Mouse (Mus musculus) lung, postnatal 14 days (tissue): ENCODE results near the gene Ackr2.
A peak's percentile ranks its signal among the peaks of the same experiment; 100 is the strongest.

Experiments
- DNase-seq: peaks from one replicate; pipeline ENCODE4 v3.0.0; 2021

Ackr2 gene

DNA sequence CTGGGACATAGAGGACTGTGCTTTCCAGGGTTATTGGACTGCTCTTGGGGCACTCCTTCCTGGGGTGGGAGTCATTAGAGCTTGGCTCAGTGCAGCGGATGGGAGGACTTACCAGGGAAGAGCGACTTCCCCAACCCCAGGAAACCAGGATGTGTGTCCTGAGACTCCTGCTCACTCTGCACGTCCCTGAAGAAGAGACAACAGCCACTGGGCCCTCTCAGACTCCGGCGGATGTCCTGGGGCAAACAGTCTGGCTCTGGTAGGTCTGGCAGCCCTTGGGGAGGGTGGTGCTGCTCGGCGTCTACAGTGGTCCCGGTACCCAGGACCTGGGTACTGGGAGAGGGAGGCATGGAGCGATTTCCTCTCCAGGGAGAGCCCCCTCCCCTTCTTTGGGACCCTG is at the start of gene Ackr2:
Gene Ackr2 (plus strand): TSS at position 111 of the 400 bp plus-strand sequence.
- peak; percentile 56 for DNase-seq

DNA sequence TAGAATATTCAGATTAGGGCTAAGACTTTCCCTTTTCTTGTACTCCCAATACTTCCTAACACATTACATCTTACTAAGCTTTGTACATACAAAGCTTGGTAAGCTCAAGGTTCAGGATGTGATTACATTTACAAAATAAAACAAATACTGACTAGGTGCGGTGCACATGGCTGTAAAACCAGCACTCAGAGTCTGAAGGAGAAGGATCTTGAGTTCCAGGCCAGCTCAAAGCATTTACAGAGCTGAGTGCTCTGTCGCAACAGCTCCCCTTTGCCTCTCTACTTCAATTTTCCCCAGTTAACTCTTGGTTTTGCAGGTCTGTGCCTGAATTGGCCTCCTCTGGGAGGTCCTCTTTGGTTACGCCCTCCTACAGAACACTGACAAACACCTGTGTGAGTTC is 43.9 kb upstream of the Ackr2 start:
- DNase-seq, result no peak

DNA sequence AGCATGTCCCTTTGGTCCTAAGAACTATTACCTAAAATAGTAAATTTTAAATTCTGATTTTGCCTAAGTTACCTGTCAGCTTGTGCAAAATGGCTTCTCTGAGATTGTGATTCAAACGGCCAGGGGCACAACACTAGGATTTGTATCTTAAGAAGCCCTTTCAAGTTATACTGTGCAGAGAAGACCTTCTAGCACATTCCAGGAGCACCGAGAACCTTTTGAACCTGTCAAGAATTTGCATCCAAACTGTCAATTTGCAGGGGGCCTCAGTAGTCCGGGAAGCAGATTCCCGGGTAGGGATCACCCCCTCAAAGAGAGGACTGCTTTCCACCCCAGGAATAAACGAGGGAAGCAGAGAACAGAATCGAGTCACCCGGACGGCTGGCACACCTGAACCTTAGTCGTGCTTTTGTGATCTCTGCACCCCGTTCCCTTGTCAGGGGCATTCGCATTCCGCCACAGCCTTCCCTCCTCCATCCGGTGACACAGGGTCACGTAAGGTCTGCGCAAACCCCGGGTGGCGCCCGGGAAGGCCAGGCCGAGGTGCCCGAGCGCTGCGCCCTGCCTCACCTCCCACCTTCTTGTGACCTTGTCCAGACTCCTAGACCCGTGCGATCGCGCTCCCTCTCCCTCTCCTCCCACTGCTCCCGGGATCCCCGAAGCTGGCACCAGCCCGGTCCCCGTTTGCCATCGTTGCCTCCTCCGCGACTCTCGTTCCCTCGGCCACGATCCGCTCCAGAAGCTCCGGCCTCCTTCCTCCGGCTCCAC is 41.3 kb upstream of the Ackr2 start:
- DNase-seq, result peak; percentile 52

DNA sequence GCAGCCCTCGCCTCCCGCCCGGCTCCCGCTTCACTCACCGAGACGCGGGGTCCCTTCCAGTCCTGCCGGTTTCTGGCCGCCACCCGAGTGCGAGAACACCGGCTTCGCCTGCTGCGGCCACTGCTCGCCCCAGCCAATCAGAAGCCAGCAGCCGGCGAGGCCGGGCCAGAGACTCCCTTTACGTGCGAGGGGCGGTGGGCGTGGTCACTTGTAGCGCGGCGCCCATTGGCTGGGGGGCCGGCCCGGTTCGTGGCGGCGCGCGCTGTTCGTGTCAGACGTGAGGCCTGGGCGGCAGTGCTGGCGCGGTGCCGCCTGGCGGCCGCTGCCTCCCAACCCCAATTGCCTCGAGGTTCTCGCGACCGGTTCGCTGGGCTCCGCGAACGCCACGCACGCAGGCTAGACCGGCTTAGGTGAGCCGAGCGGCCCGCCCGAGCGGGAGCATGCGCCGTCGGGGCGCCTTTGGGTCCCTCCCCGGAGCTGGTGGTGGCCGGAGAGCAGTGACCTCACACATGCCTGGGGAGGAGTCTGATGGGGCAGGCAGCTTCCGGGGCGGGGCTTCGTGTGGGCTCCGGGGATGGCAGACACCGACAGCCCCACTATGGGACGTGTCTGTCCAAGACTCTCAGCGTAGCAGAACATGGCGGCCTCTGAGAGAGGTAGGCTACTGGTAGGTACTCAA is 40.5 kb upstream of the Ackr2 start:
- peak; percentile 99 for DNase-seq

DNA sequence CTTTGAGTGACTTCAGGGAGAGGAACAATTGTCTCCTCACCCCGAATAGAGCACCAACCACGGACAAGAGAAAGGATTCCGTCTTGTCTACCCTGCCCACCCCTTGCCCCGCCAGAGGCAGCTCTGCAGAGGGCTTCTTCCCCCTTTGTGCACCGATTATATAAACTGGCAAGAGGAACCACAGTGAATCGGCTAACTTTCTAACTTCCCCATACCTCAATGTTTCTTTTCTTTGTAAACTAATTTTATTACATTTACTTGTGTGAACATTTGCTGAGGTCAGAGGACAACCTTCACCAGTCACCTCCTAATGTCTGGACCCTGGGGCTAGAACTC is 40.0 kb upstream of the Ackr2 start, which contains the start of gene Higd1a:
Gene Higd1a (minus strand): TSS at position 210 of the 336 bp plus-strand sequence.
- DNase-seq, result no peak

DNA sequence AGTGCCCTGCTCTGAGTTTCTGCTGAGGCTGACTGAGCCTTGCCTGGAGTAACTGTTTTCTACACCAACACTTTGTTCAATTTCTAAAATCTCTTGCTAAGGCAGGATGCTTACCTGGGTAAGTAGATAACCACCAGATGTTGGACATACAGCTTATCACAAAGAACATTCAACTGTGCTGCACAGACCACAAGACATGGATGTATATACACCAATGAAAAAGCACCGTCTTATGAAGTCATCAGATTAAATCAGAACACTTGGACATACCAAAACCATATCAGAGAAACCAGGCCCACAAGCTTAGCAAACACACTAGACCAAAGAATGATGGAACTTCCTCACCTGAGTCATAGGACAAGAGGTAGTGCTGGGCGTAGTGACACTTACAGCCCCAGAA is 38.8 kb upstream of the Ackr2 start:
- DNase-seq, result no peak

DNA sequence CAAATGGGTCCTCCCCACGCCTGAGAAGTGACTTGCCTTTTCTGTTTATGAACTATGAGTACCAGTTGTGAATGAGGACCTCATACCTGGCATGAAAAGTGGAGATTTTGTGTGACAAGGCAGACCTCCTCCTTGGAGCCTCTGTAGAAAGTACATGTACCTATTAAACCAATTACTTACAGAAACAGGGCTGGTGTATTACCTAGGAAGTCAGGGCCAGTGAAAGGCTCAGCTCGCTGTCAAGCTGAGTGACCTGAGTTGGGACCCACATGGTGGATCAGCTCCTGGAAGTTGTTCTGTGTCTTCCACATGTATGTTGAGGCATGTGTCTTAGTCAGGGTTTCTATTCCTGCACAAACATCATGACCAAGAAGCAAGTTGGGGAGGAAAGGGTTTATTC is 37.2 kb upstream of the Ackr2 start:
- no peak for DNase-seq

DNA sequence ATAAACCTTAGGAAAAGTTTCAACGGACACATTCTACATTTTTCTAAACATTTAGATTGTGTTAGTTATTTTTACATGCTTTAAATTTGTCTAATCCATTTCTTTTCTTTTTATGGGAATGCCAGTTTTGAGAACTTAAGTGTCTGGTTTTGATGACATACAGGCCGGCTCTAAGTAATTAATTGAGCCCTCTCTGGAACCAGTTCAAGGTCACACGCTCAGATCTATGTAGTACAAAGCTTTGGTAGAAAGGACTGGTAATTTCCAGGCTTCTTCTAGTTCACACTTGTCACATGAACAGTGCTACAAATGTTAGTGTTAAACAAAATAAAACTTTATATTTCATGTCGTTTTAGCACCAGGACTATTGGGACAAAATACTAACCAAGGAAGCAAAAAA is 33.3 kb upstream of the Ackr2 start:
- no peak for DNase-seq

DNA sequence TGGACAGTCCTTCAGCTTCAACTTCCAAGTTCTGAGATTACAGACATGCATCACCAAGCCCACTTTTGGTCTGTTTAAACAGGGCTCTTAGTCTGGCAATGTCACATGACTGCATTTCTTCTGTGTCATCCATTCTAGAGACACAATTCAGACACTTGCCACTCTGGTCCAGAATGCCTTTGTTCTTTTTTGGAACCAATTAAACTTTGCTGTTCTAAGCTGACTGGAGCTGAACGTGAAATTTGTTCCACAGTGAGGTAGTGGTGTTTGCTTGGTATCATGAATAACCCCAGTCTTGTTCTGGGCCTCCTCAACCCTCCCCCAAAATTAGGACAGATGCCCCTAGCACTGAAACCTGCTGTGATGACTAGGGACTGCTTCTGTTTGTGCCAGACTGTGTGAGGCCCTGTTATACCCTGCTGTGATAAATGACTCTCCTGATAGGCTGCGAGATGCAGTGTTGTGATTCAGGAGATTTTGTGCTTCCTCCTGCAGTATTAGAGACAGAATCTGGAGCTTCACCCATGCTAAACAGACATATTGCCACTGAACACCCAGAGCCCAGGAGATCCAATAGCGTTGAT is 32.6 kb upstream of the Ackr2 start:
- DNase-seq, result no peak

DNA sequence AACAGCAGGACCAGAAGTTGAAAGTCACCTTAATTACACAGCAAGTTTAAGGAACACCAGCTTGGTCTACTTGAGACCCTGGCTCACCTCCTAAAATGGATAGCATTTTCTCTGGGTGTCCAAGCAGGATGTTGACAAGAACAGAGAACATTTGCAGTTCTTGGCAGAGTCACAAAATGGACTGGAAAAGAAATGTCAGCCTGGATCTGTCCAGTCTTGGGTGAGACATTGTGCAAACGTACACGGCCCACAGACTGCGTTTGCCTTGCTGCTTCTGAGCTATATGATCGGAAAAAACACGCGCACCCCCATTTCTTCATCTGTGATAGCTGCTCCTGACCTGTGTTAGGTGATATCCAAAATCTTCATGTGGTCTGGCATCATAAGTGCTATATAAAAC is 30.5 kb upstream of the Ackr2 start:
- DNase-seq, result peak; percentile 49

DNA sequence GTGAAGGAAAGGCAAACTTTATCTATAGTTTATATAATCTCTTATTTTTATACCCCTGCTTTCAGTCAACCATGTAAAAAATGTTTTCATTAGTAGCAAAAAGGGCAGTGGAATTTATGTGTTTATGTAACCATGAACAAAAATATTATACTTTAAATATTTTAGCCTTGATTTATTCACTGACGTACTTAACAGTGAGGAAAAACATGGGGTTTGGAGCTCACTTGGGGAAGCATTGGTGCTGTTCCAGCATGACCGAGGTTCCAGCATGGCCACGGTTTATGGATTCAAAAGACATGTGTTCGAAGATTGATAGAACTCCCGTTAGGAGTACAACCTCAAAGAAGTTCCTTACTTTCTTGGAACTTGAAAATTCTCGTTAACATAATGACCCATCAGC is 29.9 kb upstream of the Ackr2 start:
- no peak for DNase-seq

DNA sequence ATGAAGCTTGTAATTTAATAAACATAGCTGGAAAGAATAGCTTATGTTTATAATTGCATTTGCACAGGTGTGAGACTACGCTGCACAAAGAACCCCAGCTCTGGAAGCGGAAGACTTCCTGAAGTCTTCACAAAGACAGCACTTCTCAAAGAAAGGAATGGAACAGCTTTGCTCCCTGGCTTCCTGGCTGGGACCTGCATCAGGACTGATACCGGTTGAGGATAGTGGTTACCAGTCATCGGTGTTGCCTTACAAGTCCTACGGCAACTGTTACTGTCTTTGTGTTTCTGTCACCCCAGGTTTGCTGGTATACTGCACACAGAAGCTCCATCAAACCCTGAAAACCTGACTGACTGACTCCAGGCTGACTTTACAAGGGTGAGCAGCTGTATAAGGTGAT is 28.7 kb upstream of the Ackr2 start:
- DNase-seq, result no peak

DNA sequence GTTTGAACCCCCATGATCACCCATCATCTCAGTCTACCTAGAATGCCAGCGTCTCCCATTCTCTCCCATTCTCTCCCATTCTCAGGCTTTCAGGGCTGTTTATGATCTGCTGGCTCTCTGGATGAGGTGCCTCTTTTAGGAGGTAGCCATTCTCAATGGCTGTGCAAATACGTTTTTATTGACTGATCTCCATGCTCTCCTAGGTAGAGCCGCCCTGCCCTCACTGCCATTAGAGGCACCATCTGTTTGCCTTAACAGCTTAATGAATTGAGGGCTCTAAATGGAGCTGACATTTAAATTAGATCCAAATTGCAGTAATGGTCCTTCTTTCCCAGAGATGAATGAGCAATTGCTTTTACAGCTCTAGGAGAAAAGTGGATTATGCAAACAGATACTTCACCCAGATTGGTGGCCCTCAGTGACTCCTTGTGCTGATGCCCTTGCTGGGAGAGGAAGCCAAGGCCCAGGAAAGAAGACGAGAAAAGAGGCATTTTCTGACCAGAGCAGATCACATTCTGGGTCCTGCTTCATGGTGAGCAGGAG is 28.1 kb upstream of the Ackr2 start:
- DNase-seq, result no peak

DNA sequence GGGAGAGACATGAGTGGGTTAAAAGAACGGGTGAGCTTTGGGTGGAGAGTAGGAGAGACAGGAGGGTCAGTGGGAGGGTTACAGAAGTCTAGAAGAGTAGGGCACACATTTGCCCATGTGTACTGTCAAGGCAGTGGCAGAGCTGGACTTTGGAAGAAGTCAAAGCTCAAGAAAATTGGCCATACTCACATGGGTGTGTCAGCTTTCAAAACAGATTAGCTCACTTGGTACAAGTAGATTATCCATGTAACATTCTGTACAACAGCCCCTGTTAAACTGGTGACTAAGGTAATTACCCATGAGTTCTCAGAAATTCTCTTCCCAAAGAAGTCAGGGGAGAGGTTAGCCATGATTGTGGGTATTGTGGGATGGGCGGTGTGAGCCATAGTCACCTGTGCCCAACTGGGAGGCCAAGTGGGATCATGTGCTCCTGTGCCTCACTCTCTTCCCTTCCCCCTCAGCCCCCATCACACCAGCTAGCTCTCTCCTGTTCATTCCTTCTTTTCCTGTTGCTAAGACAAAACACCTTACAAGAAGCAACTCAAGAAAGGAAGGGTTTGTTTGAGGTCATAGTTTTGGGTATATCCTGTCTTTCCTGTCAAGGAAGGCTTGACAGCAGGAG is 26.0 kb upstream of the Ackr2 start:
- no peak for DNase-seq

DNA sequence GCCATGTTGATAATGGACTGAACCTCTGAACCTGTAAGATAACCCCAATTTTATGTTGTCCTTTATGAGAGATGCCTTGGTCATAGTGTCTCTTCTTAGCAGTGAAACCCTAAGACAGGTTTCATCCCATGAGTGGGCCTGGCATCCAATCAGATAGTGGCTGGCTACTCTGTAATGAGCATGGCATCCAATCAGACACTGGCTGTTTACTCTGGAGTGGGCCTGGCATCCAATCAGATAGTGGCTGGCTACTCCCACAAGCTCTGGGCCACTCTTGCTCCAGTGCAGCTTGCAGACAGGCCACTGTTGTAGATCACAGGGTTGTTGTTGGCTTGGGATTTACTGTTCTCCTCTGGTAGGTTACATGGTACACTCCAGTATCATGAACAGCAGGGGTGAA is 24.6 kb upstream of the Ackr2 start:
- DNase-seq, result no peak

DNA sequence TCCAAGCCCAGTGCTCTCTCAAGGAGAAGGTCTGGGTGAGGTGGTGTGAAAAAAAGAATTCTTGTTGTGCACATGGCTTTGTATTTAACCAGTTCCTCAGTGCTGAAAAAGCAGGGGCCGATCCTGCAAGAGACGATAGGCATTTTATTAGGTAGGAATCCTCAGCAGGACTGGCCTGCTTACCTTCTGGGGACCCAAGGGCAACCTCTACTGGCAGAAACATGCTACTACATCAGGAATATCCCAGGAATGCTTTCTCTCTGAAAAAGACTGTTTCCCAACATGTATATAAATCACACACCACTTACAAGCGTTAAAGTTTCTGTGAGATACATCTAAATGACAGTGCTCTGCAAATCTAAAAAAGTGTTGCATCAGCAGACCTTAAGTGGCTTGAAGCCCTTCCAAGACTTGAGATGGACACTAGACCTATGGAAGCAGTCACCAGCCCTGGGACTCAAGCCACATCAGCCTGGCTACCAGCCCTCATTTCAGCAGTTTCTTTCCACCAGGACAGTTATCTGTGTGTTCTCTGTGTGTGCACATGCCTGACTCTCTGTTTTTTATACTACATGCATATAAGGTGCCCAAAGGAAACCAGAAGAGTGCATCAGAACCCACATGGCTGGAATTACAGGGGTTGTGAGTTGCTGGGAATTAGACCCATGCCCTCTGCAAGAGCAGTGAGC is 21.0 kb upstream of the Ackr2 start:
- peak; percentile 76 for DNase-seq

DNA sequence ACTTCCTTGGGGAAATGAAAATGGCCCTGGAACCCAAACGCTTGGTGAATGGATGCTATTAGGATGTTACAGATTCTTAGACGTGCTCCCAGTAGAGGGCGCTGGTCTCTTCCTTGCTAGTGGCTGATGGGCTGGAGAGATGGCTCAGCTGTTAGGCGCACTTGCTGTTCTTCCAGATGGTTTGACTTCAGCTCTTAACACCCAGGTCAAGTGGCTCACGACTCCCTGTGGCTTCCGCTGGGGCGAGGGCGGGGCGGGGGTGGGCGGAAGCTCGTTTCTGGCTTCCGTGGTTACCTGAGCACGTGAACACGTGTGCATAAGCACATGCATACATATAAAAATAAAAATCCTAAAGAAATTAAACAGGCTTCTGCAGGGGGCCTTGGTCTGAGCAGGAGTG is 17.3 kb upstream of the Ackr2 start:
- DNase-seq, result peak; percentile 86

DNA sequence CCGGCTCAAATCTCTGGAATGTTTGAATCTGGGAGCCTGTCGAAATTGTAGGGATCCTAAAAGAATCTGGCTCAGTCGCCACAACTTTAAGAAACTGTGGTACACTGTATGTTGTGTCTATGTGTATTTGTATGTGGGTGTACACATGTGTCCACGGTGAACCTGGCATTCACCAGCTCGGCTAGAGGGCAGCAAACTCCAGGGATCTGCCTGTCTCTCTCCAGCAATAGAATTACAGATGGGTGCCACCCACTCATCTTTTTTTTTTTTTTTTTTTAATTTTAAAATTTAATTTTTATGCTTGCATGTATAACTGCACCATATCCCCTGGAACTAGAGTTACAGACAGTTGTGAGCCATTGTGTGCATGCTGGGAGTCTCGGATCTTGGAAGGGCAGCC is 16.9 kb upstream of the Ackr2 start:
- DNase-seq, result no peak

DNA sequence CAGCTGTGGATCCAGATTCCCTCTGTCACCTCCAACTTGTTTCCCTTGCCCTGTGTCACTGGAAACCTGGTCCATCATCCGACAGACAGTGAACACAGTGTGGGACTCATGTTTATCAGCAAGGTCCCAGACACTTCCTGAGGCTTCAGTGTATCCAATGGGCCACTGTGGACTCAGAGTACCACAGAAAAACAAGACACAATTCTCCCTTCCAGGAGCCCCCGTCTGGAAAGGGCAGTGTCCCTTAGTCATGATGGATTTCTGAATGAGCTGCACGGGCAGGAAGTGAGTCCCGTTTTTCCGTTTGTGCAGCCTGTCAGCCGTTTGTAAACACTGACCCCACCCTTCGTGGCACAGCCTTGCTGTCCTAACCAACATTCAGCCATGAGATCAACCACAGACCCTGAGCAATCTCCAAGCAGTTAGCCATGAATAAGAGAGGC is 16.1 kb upstream of the Ackr2 start:
- peak; percentile 56 for DNase-seq

DNA sequence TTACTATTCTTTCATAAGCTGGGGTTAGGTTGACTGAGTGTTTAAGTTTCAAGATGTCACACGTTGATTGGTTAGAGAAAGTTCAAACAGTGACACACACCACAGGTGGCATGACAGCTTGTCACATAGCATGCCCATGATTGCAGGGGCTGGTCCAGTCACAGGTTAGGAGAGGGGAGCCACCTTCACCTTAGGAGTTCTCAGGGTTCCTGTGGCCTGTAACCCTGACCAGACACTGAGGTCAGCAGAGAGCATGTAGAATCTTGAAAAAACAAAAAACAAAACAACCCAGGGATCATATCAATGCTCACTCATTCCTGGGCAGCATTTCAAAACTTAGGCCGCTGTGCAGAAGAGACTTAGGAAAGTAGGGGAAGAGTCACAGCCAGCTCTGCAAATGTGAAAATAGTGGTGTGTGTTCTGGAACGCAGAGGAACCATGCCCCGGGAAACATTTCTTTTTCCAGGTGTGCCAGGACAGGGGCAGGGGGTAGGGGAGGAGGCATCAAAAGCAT is 8.2 kb upstream of the Ackr2 start:
- DNase-seq, result no peak

DNA sequence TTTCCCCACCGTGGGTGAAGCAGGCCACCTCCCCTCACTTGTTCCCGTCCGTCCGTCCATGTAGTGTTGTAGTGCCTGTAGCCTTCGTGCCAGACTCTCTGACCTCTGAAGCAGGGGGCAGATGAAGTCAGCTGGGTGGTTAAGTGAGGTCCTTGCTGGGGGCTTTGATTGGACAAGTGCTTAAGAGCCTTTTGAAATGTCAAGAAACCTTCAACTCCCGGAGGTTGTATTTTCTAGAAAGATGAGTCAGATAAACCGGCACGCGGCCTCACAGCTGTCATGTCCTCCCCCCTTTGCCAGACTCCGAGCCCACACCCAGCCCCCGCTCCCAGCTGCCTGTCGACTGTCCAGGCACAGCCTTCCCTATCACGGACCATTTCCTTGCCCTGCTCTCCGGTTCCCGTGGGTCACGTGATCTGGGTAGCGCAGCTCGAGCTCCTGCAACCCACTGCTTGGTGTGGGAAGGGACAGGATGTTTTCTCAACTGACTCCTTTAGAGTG is 7.7 kb upstream of the Ackr2 start:
- DNase-seq, result peak; percentile 75

DNA sequence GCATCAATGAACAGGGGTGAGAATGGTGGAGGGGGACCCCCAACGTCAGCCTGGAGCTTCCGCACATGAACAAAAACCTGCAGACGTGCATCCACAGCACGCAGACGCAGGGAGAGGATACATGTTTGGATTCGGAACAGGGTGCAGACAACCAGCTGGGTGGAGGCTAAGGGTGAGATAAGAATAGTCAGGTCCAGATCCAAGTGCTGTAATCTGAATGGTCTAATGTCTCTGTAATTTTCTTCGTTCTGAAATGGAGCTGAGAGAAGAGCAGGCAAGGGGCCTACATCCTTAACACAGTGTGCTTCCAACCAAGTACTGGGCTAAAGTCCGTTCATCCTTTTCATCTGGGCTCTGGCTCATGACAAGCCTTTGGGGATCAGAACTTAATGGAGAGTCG is 6.9 kb upstream of the Ackr2 start:
- DNase-seq, result no peak
